Mouse (Mus musculus): ENCODE results near the gene Gja5.

GRCm38 (mm10) chr3:96904393-96904792 lies at the start of gene Gja5:
- TF ChIP-seq CTCF (conservative IDR thresholded peaks at IDR 0.05; ENCODE audit: low read length) (no peak), POU5F1 (IDR thresholded peaks at IDR 0.05; ENCODE audit: borderline replicate concordance, low read length) (no peak)
